Mouse (Mus musculus): ENCODE results near the gene Cadps. TPM values are rescaled to one million over a fixed set of nuclear protein-coding genes. Genes with fewer than 3 reads are reported as not detected.

The Cadps gene
- polyA plus RNA-seq, 1 experiment from 2014 or later = 15.1 TPM

GRCm38 (mm10) chr14:12394318-12394717, 428.6 kb downstream of the Cadps start:
- Histone ChIP-seq H3K4me2 (no peak overlapping the region; the same call in 1 of the 2 replicates), H3K4me1 (peaks cover 56% of the 10 kb centered on the region), H3K27me3 (peaks cover 52% of the 10 kb centered on the region), H3K9ac (no peak overlapping the region), H3K4me3 (replicated peaks) (no peak overlapping the region), H3K27ac (peak overlapping the region; percentile 69), H3K36me3 (replicated peaks) (no peaks in the 10 kb centered on the region), H3K9me3 (no peaks in the 10 kb centered on the region)
- ATAC-seq (ENCODE audit: low FRiP score) = no peak
- 11% methylated on average over 2 of the region's 2 CpGs for WGBS

GRCm38 (mm10) chr14:12393271-12393861, 429.5 kb downstream of the Cadps start:
- no peaks in the 10 kb centered on the region for H3K9me3 ChIP-seq
- H3K4me3 ChIP-seq (replicated peaks) = no peak overlapping the region
- 8% methylated on average over 12 of the region's 12 CpGs for WGBS
- peak; percentile 78 for ATAC-seq (ENCODE audit: low FRiP score)
- peaks cover 44% of the 10 kb centered on the region for H3K27me3 ChIP-seq
- peaks cover 65% of the 10 kb centered on the region for H3K4me1 ChIP-seq
- no peak overlapping the region for H3K9ac ChIP-seq
- no peaks in the 10 kb centered on the region for H3K36me3 ChIP-seq (replicated peaks)
- H3K4me2 ChIP-seq = peak overlapping the region; percentile 34
- peak overlapping the region; percentile 73 for H3K27ac ChIP-seq

- ATAC-seq (ENCODE audit: low FRiP score) = peak; percentile 11
- 17% methylated on average over 7 of the region's 7 CpGs for WGBS
- Histone ChIP-seq H3K27me3 (peaks cover 43% of the 10 kb centered on the region), H3K36me3 (replicated peaks) (no peaks in the 10 kb centered on the region), H3K4me2 (no peak overlapping the region), H3K9me3 (no peaks in the 10 kb centered on the region), H3K9ac (no peak overlapping the region), H3K27ac (no peak overlapping the region), H3K4me1 (peaks cover 74% of the 10 kb centered on the region), H3K4me3 (replicated peaks) (no peak overlapping the region)
These were observed 431.7 kb downstream of the Cadps start for GRCm38 (mm10) chr14:12391167-12391566.

GRCm38 (mm10) chr14:12388806-12389436, 434.0 kb downstream of the Cadps start:
- Histone ChIP-seq H3K4me1 (peaks cover 59% of the 10 kb centered on the region), H3K4me3 (replicated peaks) (no peak overlapping the region), H3K9me3 (no peaks in the 10 kb centered on the region), H3K27ac (peak overlapping the region; percentile 78), H3K4me2 (peak overlapping the region; percentile 44), H3K36me3 (replicated peaks) (no peaks in the 10 kb centered on the region), H3K27me3 (peaks cover 56% of the 10 kb centered on the region), H3K9ac (no peak overlapping the region)
- WGBS = 1% methylated on average over 14 of the region's 14 CpGs
- peak; percentile 57 for ATAC-seq (ENCODE audit: low FRiP score)

- no peak overlapping the region for H3K4me3 ChIP-seq (replicated peaks)
- peaks cover 55% of the 10 kb centered on the region for H3K4me1 ChIP-seq
These were observed 434.6 kb downstream of the Cadps start for GRCm38 (mm10) chr14:12388192-12388795.

GRCm38 (mm10) chr14:12387176-12387575, 435.7 kb downstream of the Cadps start:
- 53% methylated on average over 6 of the region's 6 CpGs for WGBS

More at GRCm38 (mm10) chr14:12388192-12388795, 434.6 kb downstream of the Cadps start:
- H3K27ac ChIP-seq = peak overlapping the region; percentile 78
- no peaks in the 10 kb centered on the region for H3K9me3 ChIP-seq
- H3K9ac ChIP-seq = no peak overlapping the region
- 10% methylated on average over 4 of the region's 4 CpGs for WGBS
- H3K27me3 ChIP-seq = peaks cover 59% of the 10 kb centered on the region
- ATAC-seq (ENCODE audit: low FRiP score) = peak; percentile 54; the same call in 1 of the 2 replicates
- no peaks in the 10 kb centered on the region for H3K36me3 ChIP-seq (replicated peaks)
- peak overlapping the region; percentile 44 for H3K4me2 ChIP-seq

GRCm38 (mm10) chr14:12377883-12378282, 445.0 kb downstream of the Cadps start:
- Histone ChIP-seq H3K36me3 (replicated peaks) (no peaks in the 10 kb centered on the region), H3K27me3 (peaks cover 80% of the 10 kb centered on the region), H3K4me3 (replicated peaks) (no peak overlapping the region), H3K4me2 (no peak overlapping the region), H3K27ac (no peak overlapping the region), H3K9ac (no peak overlapping the region), H3K9me3 (no peaks in the 10 kb centered on the region), H3K4me1 (peaks cover 7% of the 10 kb centered on the region)
- WGBS = 28% methylated on average over 9 of the region's 9 CpGs
- ATAC-seq (ENCODE audit: low FRiP score) = no peak

More at GRCm38 (mm10) chr14:12387176-12387575, 435.7 kb downstream of the Cadps start:
- Histone ChIP-seq H3K27me3 (peaks cover 68% of the 10 kb centered on the region), H3K9me3 (no peaks in the 10 kb centered on the region), H3K4me3 (replicated peaks) (no peak overlapping the region), H3K4me2 (no peak overlapping the region), H3K27ac (no peak overlapping the region), H3K36me3 (replicated peaks) (no peaks in the 10 kb centered on the region), H3K4me1 (peaks cover 44% of the 10 kb centered on the region), H3K9ac (no peak overlapping the region)
- ATAC-seq (ENCODE audit: low FRiP score) = no peak

GRCm38 (mm10) chr14:12377289-12377688, 445.6 kb downstream of the Cadps start:
- Histone ChIP-seq H3K9ac (no peak overlapping the region), H3K27ac (no peak overlapping the region), H3K4me2 (no peak overlapping the region), H3K27me3 (peaks cover 74% of the 10 kb centered on the region), H3K36me3 (replicated peaks) (no peaks in the 10 kb centered on the region), H3K4me1 (peaks cover 7% of the 10 kb centered on the region), H3K4me3 (replicated peaks) (no peak overlapping the region), H3K9me3 (no peaks in the 10 kb centered on the region)
- WGBS = 95% methylated on average over 2 of the region's 2 CpGs
- no peak for ATAC-seq (ENCODE audit: low FRiP score)

GRCm38 (mm10) chr14:12375451-12375850, 447.4 kb downstream of the Cadps start:
- no peak overlapping the region for H3K4me2 ChIP-seq
- H3K9me3 ChIP-seq = no peaks in the 10 kb centered on the region
- no peak overlapping the region for H3K4me3 ChIP-seq (replicated peaks)
- H3K4me1 ChIP-seq = peaks cover 7% of the 10 kb centered on the region
- peaks cover 58% of the 10 kb centered on the region for H3K27me3 ChIP-seq
- H3K27ac ChIP-seq = no peak overlapping the region
- peak; percentile 52; the same call in 1 of the 2 replicates for ATAC-seq (ENCODE audit: low FRiP score)
- H3K9ac ChIP-seq = no peak overlapping the region
- H3K36me3 ChIP-seq (replicated peaks) = no peaks in the 10 kb centered on the region
- WGBS = 26% methylated on average over 2 of the region's 2 CpGs

- H3K4me2 ChIP-seq = peak overlapping the region; percentile 10; the same call in 1 of the 2 replicates
- no peak overlapping the region for H3K9ac ChIP-seq
These were observed 472.5 kb downstream of the Cadps start for GRCm38 (mm10) chr14:12350271-12350916.

GRCm38 (mm10) chr14:12349334-12350090, 473.4 kb downstream of the Cadps start:
- Histone ChIP-seq H3K9ac (no peak overlapping the region), H3K27ac (no peak overlapping the region), H3K4me3 (replicated peaks) (no peak overlapping the region), H3K36me3 (replicated peaks) (no peaks in the 10 kb centered on the region), H3K9me3 (no peaks in the 10 kb centered on the region), H3K4me1 (peaks cover 46% of the 10 kb centered on the region), H3K4me2 (no peak overlapping the region; the same call in 1 of the 2 replicates), H3K27me3 (peaks cover 97% of the 10 kb centered on the region)
- 12% methylated on average over 15 of the region's 15 CpGs for WGBS
- no peak for ATAC-seq (ENCODE audit: low FRiP score)

More at GRCm38 (mm10) chr14:12350271-12350916, 472.5 kb downstream of the Cadps start:
- no peaks in the 10 kb centered on the region for H3K36me3 ChIP-seq (replicated peaks)
- H3K27ac ChIP-seq = no peak overlapping the region
- no peaks in the 10 kb centered on the region for H3K9me3 ChIP-seq
- H3K4me3 ChIP-seq (replicated peaks) = no peak overlapping the region
- peaks cover 38% of the 10 kb centered on the region for H3K4me1 ChIP-seq
- peaks cover 94% of the 10 kb centered on the region for H3K27me3 ChIP-seq
- WGBS = 9% methylated on average over 16 of the region's 16 CpGs
- no peak for ATAC-seq (ENCODE audit: low FRiP score)

Measured in forebrain, embryonic 12.5 days (tissue).